Mouse (Mus musculus) MEL (cell line): ENCODE results near the gene Dapk1.

Source experiments
- CTCF ChIP-seq, 3 experiments: IDR thresholded peaks in 2 of 3; conservative IDR thresholded peaks in 1 of 3; 2 replicates each; pipeline ENCODE4 v1.5.1; 2011 to 2012; ENCODE audit warnings: low read length in 3 of 3, low read depth in 2 of 3, mild to moderate bottlenecking in 2 of 3, improper control_type of control experiment in 1 of 3, inconsistent platforms in 1 of 3, mixed read lengths in 1 of 3, moderate library complexity in 1 of 3; ENCODE audit not compliant: control insufficient read depth in 1 of 3, insufficient read depth in 1 of 3, poor library complexity in 1 of 3, severe bottlenecking in 1 of 3
- JUND ChIP-seq: IDR thresholded peaks from 2 replicates; pipeline ENCODE4 v1.6.1; 2011; ENCODE audit warnings: low read depth, mild to moderate bottlenecking, improper control_type of control experiment, low read length
- MYC ChIP-seq: IDR thresholded peaks from 2 replicates; pipeline ENCODE4 v1.6.1; 2011; ENCODE audit warnings: low read depth, mild to moderate bottlenecking, low read length, improper control_type of control experiment, moderate library complexity
- NELFE ChIP-seq: IDR thresholded peaks from 2 replicates; pipeline ENCODE4 v1.6.1; 2011; ENCODE audit warnings: low read depth, low read length, improper control_type of control experiment
- POLR2A ChIP-seq, 2 experiments: IDR thresholded peaks; 2 replicates each; pipeline ENCODE4 v1.6.1; 2011 to 2012; ENCODE audit warnings: low read length in 2 of 2, mild to moderate bottlenecking in 2 of 2, control low read depth in 1 of 2, improper control_type of control experiment in 1 of 2, low read depth in 1 of 2, moderate library complexity in 1 of 2; ENCODE audit not compliant: control insufficient read depth in 1 of 2, insufficient read depth in 1 of 2, poor library complexity in 1 of 2
- RCOR1 ChIP-seq: IDR thresholded peaks from 2 replicates; pipeline ENCODE4 v1.6.1; 2012; ENCODE audit warnings: low read depth, mild to moderate bottlenecking, inconsistent platforms, low read length, improper control_type of control experiment
- ZKSCAN1 ChIP-seq: IDR thresholded peaks from 2 replicates; pipeline ENCODE4 v1.6.1; 2012; ENCODE audit warnings: low read depth, mild to moderate bottlenecking, inconsistent platforms, low read length, improper control_type of control experiment, moderate library complexity
- ZMIZ1 ChIP-seq: IDR thresholded peaks from 2 replicates; pipeline ENCODE4 v1.6.1; 2012; ENCODE audit warnings: low read depth, mild to moderate bottlenecking, inconsistent platforms, low read length, improper control_type of control experiment, moderate library complexity

DNA sequence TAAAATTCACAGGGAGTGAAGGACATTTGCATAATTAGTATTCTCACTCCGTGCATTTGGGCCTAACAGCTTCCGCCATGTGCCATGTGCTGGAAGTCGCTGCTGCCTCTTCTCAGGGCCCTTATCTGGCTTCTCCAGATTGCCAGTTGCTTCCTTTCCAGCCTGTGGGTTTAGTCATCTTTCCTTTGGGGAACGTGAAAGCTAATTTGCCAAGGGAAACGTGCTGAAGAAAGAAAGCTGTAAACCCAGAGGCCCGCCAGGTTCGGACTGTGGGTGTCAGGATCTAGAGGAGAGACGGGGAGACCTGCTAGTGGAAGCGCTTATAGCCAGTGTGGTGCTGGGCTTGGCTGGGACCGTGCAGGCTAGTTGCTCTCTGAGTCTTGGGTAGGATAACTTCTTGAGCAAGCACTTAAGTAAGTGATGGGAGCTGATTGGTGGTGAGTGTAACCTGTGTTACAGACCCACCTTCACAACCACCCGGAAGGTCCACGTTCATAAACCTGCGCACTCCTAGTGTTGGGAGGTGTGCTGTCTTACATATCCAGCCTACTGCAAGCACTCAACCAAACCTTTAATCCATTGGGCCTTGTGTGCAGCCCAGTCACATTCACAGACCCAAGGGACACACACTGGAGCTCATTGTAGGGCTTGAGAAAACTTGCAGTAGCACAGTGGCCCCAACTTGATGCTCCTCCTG, 141.8 kb downstream of the Dapk1 start:
- TF ChIP-seq CTCF (IDR thresholded peaks at IDR 0.05 in 2 of 3, conservative IDR thresholded peaks at IDR 0.05 in 1 of 3; ENCODE audit: control insufficient read depth in 1 of 3, insufficient read depth in 1 of 3, low read depth in 2 of 3, low read length in 3 of 3, poor library complexity in 1 of 3, severe bottlenecking in 1 of 3) (no peak), ZKSCAN1 (no peak), JUND (peak; percentile 76; the same call in 1 of the 2 replicates), MYC (peak; percentile 99), POLR2A (IDR thresholded peaks at IDR 0.05; ENCODE audit: control insufficient read depth in 1 of 2, insufficient read depth in 1 of 2, low read depth in 1 of 2, low read length in 2 of 2, poor library complexity in 1 of 2) (no peak), ZMIZ1 (no peak), NELFE (0 out of 2 replicates have a peak, but pooled peaks have one; percentile 11), RCOR1 (peak; percentile 84)
